Mouse (Mus musculus): ENCODE measurements around the gene Nr2c1. TPM values are rescaled to one million over a fixed set of nuclear protein-coding genes. Genes with fewer than 3 reads are reported as not detected.
A peak's percentile ranks its signal among the peaks of the same experiment; 100 is the strongest.

Gene Nr2c1
- total RNA-seq, 2 experiments from 2014 or later: 7.7 to 9.1 TPM

- Histone ChIP-seq H3K4me3 (no peak overlapping the region), H3K27ac (no peak overlapping the region)
- intact Hi-C loops (cut with DNase I): no loop called here
- no peak for DNase-seq (ENCODE audit: extremely low spot score in 1 of 2, low spot score in 2 of 2)
- no peak for TF ChIP-seq CTCF (IDR thresholded peaks at IDR 0.05)
These were observed 23.8 kb downstream of the Nr2c1 start for GRCm38 (mm10) chr10:94171440-94172130.

GRCm38 (mm10) chr10:94172137-94172536 lies 24.3 kb downstream of the Nr2c1 start:
- H3K4me3 ChIP-seq: no peak overlapping the region
- H3K27ac ChIP-seq: no peak overlapping the region
- no peak for TF ChIP-seq CTCF (IDR thresholded peaks at IDR 0.05)
- intact Hi-C loops (cut with DNase I): no loop called here
- DNase-seq (ENCODE audit: extremely low spot score in 1 of 2, low spot score in 2 of 2): no peak

DNA sequence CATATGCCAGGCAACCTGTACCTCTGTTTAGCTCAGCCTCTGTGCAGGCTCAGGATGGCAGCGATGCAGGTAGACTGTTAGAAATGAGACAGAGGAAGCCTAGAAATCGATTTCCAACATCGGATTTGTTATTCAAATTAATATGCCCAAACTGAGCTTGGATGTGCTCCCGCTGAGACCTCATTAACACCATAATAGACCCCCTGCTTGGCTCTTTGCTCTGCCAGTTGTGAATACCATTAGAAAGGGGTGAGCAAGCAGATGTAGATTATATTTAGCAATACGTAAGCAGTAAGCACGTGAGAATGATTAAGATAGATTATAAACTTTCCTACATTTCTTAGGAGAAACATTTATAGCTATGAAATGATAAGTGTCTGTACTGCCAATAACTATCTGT lies 24.9 kb downstream of the Nr2c1 start:
- TF ChIP-seq CTCF (IDR thresholded peaks at IDR 0.05): no peak
- no peak for DNase-seq (ENCODE audit: extremely low spot score in 1 of 2, low spot score in 2 of 2)
- H3K4me3 ChIP-seq: no peak overlapping the region
- H3K27ac ChIP-seq: no peak overlapping the region
- intact Hi-C loops (cut with DNase I): no loop called here

DNA sequence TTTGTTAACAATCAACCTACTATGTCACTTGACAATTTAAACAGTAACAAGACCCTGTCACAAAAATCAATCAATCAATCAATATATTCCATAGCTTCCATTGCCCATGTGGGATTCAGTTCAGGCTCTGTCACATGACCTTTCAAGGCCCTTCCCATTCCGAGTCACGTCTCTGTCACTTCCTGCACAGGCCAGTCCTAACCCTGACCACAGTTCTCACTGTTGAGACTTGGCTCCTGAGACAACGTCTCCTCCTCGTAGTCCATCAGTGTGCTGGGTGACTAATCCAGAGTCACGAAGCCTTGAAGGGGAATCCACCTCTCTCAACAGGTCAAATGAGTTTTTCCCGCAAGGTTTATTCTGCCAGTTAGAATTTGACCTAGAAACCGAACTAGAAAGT lies 26.8 kb downstream of the Nr2c1 start:
- intact Hi-C loops (cut with DNase I): no loop called here
- H3K4me3 ChIP-seq: no peak overlapping the region
- no peak overlapping the region for H3K27ac ChIP-seq
- no peak for TF ChIP-seq CTCF (IDR thresholded peaks at IDR 0.05)
- no peak for DNase-seq (ENCODE audit: extremely low spot score in 1 of 2, low spot score in 2 of 2)

GRCm38 (mm10) chr10:94183199-94183598 lies 35.4 kb downstream of the Nr2c1 start:
- H3K27ac ChIP-seq: no peak overlapping the region
- no peak for TF ChIP-seq CTCF (IDR thresholded peaks at IDR 0.05)
- intact Hi-C loops (cut with DNase I): no loop called here
- H3K4me3 ChIP-seq: no peak overlapping the region
- DNase-seq (ENCODE audit: extremely low spot score in 1 of 2, low spot score in 2 of 2): no peak

GRCm38 (mm10) chr10:94198482-94199405 lies 50.9 kb downstream of the Nr2c1 start, which contains the start of gene Ndufa12:
TSS of gene Ndufa12 (plus strand) at chr10:94198720.
- H3K27ac ChIP-seq: peak within 1 kb of the TSS; percentile 92
- intact Hi-C loops (cut with DNase I): loop anchor here (5.0 kb wide), 1 partner anchor 161 kb away; the partner anchor contains the start of genes Fgd6 and Vezt
- TF ChIP-seq CTCF (IDR thresholded peaks at IDR 0.05): peak; percentile 48
- peak within 1 kb of the TSS; percentile 92 for H3K4me3 ChIP-seq
- DNase-seq (ENCODE audit: extremely low spot score in 1 of 2, low spot score in 2 of 2): peak; percentile 94 to 96

- intact Hi-C loops (cut with DNase I): no loop called here
- no peak overlapping the region for H3K4me3 ChIP-seq
- TF ChIP-seq CTCF (IDR thresholded peaks at IDR 0.05): no peak
- H3K27ac ChIP-seq: no peak overlapping the region
- no peak for DNase-seq (ENCODE audit: extremely low spot score in 1 of 2, low spot score in 2 of 2)
These were observed 57.1 kb downstream of the Nr2c1 start for GRCm38 (mm10) chr10:94204973-94205372.

DNA sequence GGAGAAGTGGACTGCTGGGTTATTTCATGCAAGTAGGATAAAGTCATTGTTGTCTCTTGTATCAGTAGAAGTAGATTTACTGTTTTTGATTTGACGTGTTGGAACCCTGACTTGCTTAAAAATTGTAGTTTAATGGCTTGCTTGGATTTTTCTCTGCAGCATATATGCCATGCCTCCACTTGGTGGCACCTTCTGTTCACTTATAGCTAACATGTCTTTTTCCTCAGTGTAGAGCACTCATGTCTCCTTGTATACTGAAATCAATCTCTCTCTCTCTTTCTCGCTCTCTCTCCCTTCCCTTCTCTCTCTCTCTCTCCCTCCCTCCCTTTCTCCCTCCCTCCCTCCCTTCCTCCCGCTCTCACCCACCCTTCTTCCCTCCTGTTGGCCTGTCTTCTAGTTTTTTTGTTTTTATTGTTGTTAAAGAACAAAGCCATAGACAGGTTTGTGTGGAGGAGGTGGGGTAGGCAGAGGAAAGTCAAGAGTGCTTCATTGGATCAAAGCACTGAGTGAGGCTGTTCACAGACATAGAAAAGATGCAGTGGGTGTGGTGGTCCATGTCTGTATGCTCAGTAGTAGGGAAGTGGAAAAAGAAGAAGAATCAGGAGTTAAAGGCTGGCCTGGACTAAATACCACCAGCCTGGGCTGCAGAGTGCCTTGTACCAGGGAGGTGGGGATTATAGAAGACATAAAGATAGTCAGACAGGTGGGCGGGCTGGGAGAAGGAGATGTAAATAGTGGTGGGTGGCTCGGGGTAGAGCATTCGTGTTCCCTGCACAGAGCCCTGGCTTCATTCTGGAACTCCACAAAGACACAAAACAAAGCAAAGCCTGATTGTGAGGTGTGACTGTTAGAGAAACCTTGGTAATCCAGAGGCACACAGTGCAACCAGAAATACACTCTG lies 63.1 kb downstream of the Nr2c1 start:
- no peak overlapping the region for H3K4me3 ChIP-seq
- H3K27ac ChIP-seq: no peak overlapping the region
- DNase-seq (ENCODE audit: extremely low spot score in 1 of 2, low spot score in 2 of 2): peak in 1 of 2 experiments; percentile 20
- TF ChIP-seq CTCF (IDR thresholded peaks at IDR 0.05): peak; percentile 60
- intact Hi-C loops (cut with DNase I): loop anchor here (1.0 to 10.0 kb wide), 4 partner anchors 164 to 734 kb away; partner anchors contain the start of gene Plxnc1

- intact Hi-C loops (cut with DNase I): loop anchor here (2.0 to 10.0 kb wide), 3 partner anchors 163 to 733 kb away; partner anchors contain the start of gene Plxnc1
- DNase-seq (ENCODE audit: extremely low spot score in 1 of 2, low spot score in 2 of 2): no peak
- no peak for TF ChIP-seq CTCF (IDR thresholded peaks at IDR 0.05)
- H3K27ac ChIP-seq: no peak overlapping the region
- no peak overlapping the region for H3K4me3 ChIP-seq
These were observed 63.9 kb downstream of the Nr2c1 start for GRCm38 (mm10) chr10:94211725-94212124.

- intact Hi-C loops (cut with DNase I): no loop called here
- peak; percentile 34 for TF ChIP-seq CTCF (IDR thresholded peaks at IDR 0.05)
- no peak for DNase-seq (ENCODE audit: extremely low spot score in 1 of 2, low spot score in 2 of 2)
- Histone ChIP-seq H3K4me3 (no peak overlapping the region), H3K27ac (no peak overlapping the region)
These were observed 77.4 kb downstream of the Nr2c1 start for GRCm38 (mm10) chr10:94225026-94225750.

All from left cerebral cortex, adult 2 months (tissue).